Mouse (Mus musculus) T-helper 17 cell (primary cell): ENCODE measurements around the gene Apeh.

Experiments
- in situ Hi-C, 2 experiments: fragments of 300-600 bp; cut with MboI, MseI; formaldehyde crosslinking; loops; 1 replicate in 1 of 2; 2 replicates in 1 of 2; pipeline ENCODE4 v1.15.1; 2025; ENCODE audit warnings: high pct_unique_total_duplicates in 2 of 2

Gene Apeh

DNA sequence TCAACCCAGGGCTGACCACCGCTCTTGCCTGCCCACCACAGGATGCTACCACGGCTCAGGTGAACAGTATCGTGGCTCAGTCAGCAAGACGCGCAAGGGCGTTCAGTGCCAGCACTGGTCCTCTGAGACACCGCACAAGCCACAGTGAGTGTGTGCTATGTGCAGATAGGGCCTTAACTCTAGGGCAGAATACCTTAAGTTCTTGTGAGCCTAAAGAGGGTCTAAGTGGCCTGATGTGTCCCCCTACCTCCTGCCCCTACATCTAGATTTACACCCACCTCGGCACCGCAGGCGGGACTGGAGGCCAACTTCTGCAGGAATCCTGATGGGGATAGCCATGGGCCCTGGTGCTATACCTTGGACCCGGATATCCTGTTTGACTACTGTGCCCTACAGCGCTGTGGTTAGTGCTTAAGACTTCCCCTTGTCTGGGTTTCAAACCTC lies 11.4 kb downstream of the Apeh start, which contains the start of gene Rnf123:
Gene Rnf123, minus strand, starts transcription at position 359 of the 444 bp plus-strand sequence.
- in situ Hi-C loops: no loop called here

DNA sequence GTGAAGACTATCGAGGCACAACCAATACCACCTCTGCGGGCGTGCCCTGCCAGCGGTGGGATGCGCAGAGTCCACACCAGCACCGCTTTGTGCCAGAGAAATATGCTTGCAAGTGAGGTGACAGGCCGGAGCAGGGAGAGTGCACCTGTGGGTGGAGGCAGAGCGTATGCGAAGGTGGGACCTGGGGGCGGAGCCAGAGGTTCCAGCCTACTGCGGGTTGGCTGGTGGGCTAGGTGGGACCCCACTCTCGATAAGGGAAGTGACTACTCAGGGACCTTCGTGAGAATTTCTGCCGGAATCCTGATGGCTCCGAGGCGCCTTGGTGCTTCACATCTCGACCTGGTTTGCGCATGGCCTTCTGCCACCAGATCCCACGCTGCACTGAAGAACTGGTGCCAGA lies 11.9 kb downstream of the Apeh start:
- in situ Hi-C loops: no loop called here

DNA sequence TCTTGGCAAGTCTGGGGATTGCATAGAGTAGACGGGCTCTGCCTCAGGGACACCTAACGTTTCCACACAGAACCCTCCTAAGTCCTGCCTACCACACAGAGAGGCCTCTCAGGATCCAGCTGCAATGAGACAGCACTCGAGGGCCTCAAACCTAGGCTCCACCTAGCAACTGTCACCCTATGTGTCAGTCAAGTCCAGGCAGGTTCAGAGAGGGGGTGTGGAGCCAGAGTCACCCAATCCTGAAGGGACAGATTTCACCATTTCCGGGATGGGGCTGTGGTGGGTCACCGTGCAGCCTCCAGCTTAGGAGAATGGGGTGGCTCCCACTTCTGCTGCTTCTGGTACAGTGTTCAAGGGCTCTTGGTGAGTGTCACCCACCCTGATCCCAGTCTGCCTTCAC lies 14.2 kb downstream of the Apeh start, which contains the start of gene Mst1:
Gene Mst1, plus strand, starts transcription at position 269 of the 400 bp plus-strand sequence.
- in situ Hi-C loops: no loop called here

DNA sequence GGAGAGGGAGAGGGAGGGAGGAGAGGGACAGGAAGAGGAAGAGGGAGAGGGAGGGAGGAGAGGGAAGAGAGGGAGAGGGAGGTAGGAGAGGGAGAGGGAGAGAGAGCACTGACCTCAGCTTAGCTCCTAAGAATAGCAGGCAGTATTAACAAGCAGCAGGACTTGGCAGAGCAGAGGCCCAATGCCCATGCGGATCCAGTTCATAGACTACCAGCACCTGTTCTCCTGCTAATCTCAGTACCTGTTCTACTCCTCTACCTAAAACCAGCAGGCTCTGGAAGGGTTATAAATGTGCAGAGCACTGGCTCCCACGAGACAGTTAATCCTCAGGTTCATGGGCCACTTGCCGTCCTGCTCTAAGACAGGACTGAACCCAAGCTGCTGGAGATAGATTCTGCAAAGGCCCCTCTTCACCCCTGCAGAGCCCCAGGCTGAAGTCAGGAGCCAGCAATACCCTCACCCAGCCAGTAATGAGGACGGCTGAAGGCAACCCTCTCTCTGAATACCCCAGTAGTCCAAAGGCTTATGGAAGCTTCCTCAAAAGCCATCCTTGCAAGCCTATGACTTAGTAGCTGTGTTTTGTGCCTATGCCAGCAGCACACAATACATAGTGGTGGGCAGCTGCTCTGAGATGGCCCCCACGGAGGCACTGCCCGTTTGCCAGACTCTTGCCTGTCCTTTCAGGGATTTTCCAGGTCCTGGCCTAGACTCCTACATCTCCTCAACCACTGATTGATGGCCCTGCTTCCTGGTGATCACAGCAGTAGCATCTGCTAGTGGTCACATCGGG lies 21.1 kb downstream of the Apeh start:
- in situ Hi-C loops: no loop called here

DNA sequence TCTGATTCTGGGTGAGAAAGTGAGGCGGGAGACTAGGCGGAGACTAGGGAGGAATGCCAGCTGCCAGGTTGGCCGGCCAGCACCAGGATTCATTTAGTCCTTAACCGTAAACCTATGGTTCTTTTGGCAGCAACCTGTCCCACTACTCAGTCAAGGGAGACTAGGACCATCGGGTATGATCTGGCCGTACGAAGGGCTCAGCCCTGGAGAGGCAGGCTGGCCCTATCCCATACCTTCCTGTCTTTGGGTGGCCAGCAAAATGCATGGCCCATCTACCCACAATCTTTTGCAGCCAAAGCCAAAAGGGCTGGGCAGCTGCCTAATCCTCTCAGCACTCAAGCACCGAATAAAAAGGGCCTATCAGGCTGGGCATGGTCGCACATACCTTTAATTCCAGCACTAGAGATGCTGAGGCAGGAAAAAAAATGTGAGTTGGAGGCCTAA lies 21.9 kb downstream of the Apeh start:
- in situ Hi-C loops: no loop called here

DNA sequence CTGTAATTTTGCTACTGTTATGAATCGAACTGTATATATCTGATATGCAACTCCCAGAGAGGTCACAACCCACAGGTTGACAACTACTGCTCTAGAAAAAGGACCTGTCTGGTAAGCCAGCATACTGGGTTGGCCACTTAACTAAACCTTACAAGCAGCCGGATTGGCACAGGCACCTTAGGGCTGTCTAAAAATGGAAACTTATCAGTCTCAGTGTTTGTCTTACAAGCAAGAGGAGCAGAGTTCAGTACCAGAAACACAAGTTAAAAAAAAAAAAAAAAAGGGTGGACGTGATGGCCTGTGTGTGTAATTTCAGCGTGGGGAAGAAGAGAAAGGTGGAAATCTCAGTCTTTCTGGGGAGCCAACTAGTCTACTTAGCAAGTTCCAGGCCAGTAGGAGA lies 22.6 kb downstream of the Apeh start:
- in situ Hi-C loops: no loop called here

DNA sequence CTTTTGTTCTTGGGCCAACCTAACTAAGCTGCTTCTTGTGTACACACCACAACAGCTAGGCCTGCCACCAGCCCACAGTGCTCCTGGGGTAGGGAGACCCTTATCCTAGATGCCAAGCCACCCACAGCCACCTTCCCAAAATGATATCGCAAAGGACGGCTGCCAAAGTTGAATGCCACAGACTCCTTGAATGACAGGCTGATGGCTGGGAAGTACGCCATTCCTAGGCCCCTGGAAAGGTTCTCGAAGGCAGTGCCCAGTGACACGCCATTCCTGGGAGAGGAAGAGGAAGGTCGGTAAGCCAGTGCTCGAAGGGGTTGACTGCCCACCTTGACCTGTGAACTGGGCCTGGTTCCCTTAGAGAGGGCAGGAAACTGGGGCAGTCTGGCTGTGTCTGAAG lies 24.9 kb downstream of the Apeh start:
- in situ Hi-C loops: loop anchor here (5.0 to 10.0 kb wide), 4 partner anchors 105 to 167 kb away; no protein-coding TSS in a partner anchor

GRCm38 (mm10) chr9:108069007-108069406 lies 25.4 kb downstream of the Apeh start:
- in situ Hi-C loops: loop anchor here (5.0 to 10.0 kb wide), 4 partner anchors 104 to 167 kb away; no protein-coding TSS in a partner anchor

- in situ Hi-C loops: loop anchor here (5.0 to 10.0 kb wide), 4 partner anchors 103 to 166 kb away; no protein-coding TSS in a partner anchor
Measured at GRCm38 (mm10) chr9:108067900-108068299, 26.5 kb downstream of the Apeh start.

- in situ Hi-C loops: loop anchor here (5.0 to 10.0 kb wide), 4 partner anchors 102 to 165 kb away; no protein-coding TSS in a partner anchor
Measured at GRCm38 (mm10) chr9:108067199-108067598, 27.2 kb downstream of the Apeh start.

DNA sequence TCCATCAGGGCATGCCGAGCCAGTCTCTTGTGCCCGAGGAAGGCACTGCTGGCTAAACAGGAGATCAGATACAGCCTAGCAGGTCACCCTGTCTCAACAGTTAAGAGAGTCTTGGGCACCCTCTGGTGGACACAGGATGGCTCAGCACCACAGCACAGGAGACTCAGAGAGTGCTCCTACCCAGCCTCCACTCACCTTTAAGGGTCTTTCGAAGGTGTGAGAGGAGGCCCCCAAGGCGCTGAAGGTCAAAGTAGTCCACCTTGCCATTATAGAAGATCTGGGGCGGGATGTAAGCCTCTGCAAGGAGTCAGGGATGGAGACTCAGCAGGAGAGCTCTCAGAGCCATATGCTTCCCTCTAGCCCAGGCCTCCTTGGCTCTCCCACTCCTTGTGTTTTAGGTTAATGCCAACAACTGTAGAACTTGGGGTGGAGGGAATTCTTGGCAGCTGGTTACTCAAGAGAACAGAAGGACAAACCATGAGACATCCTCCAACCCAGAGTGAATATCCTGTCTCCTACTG lies 28.9 kb downstream of the Apeh start:
- in situ Hi-C loops: loop anchor here (5.0 to 10.0 kb wide), 4 partner anchors 101 to 163 kb away; no protein-coding TSS in a partner anchor

GRCm38 (mm10) chr9:108063361-108063760 lies 31.0 kb downstream of the Apeh start:
- in situ Hi-C loops: loop anchor here in 1 of 2 experiments (10.0 kb wide), 1 partner anchor 99 kb away; no protein-coding TSS in a partner anchor

- in situ Hi-C loops: loop anchor here in 1 of 2 experiments (10.0 kb wide), 1 partner anchor 97 kb away; no protein-coding TSS in a partner anchor
Measured at GRCm38 (mm10) chr9:108062142-108062541, 32.3 kb downstream of the Apeh start.

DNA sequence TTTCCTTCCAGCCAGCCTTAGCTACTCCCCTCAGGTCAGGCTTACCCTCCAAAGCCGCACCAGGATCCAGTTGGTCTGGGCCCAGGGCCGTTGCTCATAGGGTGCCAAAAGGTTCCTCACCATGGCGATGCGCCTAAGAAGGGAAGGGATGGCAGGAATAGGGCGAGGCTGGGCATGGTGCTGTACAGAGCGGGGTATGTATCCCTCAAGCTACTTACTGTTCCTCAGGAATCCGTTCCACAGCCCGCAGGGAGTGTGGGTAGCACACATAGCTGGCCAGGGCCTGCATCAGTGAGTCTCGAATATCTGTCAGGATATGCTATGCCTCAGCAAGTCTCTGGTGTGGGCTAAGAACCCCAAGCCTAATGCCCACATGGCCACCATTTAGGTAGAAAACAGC lies 36.1 kb downstream of the Apeh start:
- in situ Hi-C loops: no loop called here

GRCm38 (mm10) chr9:108057262-108057562 lies 37.2 kb downstream of the Apeh start:
- in situ Hi-C loops: no loop called here

GRCm38 (mm10) chr9:108056361-108057261 lies 37.8 kb downstream of the Apeh start:
- in situ Hi-C loops: no loop called here

DNA sequence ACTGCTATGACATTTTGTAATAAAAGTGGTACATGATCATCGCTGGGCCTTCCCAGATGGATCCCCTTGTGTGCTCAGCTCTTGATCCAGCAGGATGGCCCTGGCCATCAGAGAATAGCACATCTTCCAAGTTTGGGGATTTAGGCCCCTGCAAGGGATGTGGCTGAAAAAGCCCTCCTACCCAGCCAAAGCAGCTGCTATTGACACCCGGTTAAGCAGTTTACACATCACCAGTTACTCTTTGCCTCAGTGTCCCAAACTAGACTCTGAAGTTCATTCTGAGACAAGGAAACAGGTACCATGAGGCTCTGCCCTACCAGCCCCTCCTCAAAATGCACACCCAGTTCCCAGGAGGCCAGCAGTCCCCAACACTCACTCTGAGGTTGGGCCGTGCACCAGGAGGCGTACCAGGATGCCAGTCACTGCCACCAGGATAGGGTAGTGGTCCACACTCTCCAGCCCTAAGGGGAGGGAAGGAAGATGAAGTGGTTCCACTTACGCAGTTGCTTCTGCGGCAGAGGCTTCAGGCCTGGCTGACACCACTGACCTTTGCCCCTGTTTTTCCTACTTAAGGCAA lies 38.7 kb downstream of the Apeh start:
- in situ Hi-C loops: no loop called here

- in situ Hi-C loops: no loop called here
Measured at GRCm38 (mm10) chr9:108055061-108055460, 39.3 kb downstream of the Apeh start.

- in situ Hi-C loops: no loop called here
Measured at GRCm38 (mm10) chr9:108054331-108055040, 39.9 kb downstream of the Apeh start.

DNA sequence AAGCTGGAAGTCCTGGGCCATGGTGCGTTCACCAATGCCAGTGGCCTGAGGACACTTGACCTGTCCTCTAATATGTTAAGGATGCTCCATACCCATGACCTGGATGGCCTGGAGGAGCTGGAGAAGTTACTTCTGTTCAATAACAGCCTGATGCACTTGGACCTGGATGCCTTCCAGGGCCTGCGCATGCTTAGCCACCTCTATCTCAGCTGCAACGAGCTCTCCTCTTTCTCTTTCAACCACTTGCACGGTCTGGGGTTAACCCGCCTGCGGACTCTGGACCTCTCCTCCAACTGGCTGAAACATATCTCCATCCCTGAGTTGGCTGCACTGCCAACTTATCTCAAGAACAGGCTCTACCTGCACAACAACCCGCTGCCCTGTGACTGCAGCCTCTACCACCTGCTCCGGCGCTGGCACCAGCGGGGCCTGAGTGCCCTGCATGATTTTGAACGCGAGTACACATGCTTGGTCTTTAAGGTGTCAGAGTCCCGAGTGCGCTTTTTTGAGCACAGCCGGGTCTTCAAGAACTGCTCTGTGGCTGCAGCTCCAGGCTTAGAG lies 40.7 kb downstream of the Apeh start:
- in situ Hi-C loops: no loop called here
